Mouse (Mus musculus) frontal cortex, postnatal 14 days (tissue): Measurements from ENCODE around the gene Nle1.

ENCODE experiments used
- DNase-seq, 2 experiments: peaks; one replicate each; pipeline ENCODE4 v3.0.0; 2022; ENCODE audit warnings: low spot score in 2 of 2

Nle1 gene

DNA sequence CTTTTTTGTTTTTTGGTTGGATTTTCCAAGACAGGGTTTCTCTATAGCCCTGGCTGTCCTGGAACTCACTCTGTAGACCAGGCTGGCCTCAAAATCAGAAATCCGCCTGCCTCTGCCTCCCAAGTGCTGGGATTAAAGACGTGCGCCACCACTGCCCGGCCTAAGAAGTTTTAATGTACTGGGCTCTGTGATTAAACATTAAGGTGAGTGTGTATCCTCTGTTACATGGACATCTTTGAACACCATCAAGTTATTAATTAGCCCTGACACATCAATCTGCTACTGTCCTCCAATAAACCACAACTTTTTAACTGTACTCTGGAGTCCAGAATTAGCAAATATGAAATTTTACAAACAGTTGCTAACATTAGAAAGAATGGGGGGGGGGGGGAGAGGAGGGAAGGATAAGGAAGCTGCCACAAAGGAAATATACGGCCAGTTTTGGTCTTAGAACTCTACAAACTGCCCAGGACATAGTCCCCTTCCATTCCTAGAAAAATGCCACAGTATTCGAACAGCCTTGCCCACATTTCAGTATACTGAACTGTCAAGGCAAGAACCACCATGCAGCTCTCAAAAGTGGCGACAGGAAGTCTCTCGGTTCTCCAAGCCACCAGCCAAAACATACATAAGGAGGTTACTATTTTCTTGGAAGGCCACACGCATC lies 38.6 kb downstream of the Nle1 start:
- no peak for DNase-seq

GRCm38 (mm10) chr11:82867956-82868355 lies 40.3 kb downstream of the Nle1 start:
- no peak for DNase-seq

DNA sequence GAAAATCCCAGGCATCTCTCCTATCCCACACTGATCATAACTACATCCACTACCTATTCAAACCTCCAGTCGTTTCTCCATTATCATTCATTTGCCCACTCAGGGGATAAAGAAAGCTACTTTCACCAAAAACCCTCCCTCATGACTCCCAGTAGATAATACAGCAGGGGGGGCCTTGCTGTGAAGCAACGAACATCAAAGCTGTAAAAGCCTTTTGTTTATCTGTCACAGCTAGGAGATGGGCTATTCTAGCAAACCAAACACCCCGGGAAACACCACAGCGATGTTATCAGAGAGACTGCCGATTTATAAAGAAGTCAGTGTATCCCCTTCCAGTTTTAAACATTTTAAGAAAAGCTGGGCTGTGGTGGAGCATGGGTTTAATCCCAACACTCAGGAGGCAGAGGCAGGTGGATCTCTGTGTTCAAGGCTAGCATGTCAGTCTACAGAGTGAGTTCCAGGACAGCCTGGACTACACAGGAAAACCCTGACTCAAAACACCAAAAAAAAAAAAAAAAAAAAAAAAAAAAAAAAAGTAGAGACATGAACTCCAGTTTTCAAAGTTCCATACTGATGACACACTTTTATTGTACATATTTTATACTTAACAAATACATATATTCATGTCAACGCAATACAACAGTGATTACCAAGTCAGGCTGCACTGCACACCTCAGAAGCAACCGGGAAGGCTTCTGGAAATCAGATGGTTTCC lies 41.2 kb downstream of the Nle1 start:
- DNase-seq, result no peak

DNA sequence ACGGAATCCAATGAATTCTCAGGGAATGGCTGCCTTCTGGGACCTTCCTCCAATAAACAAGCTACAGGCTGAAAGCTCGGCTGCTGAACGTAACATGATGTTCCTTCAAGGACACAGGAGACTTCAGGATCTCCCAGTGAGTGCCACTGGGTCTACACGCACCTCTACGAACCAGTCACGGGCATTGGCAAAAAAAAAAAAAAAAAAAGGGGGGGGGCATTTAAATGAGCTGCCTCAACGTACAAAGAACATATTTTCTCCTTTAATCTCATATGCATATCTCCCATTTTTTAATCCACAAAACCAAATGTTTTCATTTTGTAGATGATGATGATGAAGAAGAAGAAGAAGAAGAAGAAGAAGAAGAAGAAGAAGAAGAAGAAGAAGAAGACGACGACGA lies 42.3 kb downstream of the Nle1 start:
- no peak for DNase-seq

DNA sequence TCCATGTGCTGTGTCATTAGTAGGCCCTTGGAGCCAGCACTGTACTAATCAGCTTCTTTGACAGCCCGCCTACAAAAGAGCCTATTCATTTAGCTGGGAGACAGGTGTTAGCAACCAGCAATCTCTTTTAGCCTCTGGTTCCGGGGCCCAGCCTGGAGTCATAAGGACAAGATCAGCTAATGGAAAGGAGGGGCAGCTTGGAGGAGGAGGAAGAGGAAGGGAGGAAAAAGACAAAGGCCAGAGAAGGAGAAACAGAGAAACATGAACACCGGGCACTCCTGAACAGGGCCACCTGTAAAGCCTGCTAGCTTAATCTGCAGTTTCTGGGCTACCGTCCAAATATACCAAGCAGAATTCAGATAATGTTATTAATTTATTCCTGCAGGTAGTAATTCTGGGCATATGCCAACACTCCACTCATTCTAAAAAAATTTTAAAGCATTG lies 44.7 kb downstream of the Nle1 start:
- DNase-seq, result no peak

GRCm38 (mm10) chr11:82863059-82863458 lies 45.2 kb downstream of the Nle1 start:
- no peak for DNase-seq

DNA sequence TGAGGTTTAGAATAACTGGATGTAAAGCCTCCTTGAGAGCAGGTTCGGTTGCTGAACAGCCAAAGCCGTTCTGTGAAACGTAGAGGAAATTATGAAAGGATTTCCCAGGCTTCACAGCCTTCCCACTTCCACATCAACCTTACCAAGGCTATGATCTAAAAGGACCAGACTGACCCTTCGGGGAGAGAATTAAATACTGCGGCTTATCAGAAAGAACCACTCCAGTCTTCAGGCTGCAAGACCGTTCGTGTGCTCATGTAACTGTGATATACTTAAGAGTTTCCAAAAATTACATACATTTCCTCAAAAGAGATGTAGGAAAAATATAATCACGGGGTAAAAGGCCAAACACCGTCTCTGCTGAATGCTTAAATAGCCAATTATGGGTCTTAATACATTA lies 45.6 kb downstream of the Nle1 start:
- DNase-seq, result no peak

DNA sequence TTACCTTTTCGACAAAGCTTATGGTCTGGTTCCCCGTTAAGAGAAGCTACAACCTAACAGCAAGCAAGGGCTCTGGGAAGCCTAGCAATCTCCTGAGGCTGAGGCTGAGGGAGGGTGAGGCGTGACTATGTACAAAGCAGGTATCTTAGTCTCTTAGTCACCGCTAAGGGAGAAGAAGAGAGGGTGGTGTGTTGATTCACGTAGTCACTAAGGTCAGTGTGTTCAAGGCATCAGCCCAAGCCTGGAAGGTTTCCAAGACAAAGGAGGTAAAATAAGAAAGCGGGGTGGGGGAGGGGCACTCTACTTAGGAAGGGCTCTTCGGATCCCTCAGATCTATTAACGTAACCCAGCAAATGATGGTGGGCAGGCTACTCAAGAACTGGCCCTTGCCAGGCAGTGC lies 46.7 kb downstream of the Nle1 start:
- no peak for DNase-seq

GRCm38 (mm10) chr11:82860759-82861158 lies 47.5 kb downstream of the Nle1 start:
- no peak for DNase-seq

DNA sequence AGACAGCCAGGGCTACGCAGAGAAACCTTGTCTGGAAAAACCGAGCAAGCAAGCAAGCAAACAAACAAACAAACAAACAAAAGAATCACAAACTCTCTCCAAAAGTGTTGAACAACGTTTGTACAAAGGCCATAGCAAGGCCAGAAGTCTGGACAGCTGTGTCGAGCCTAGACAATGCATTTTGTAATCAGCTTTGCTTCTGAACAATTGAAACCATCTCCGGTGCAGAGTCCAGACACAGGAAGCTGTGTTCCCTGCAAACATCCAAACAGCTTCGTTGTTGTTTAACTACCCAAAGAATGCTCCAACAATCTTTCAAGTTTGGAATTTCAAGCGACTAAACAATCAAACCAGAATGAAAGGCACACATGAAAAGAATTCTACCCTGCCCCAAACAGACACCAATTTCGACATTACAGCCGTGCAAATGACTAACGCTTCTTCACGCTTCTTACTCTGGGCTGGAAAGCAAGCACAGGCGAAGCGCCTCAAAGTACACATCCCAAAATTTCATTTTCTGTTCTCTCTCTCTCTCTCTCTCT lies 50.8 kb downstream of the Nle1 start:
- DNase-seq, result no peak

- no peak for DNase-seq
Observed at GRCm38 (mm10) chr11:82856032-82856431, 52.2 kb downstream of the Nle1 start.

DNA sequence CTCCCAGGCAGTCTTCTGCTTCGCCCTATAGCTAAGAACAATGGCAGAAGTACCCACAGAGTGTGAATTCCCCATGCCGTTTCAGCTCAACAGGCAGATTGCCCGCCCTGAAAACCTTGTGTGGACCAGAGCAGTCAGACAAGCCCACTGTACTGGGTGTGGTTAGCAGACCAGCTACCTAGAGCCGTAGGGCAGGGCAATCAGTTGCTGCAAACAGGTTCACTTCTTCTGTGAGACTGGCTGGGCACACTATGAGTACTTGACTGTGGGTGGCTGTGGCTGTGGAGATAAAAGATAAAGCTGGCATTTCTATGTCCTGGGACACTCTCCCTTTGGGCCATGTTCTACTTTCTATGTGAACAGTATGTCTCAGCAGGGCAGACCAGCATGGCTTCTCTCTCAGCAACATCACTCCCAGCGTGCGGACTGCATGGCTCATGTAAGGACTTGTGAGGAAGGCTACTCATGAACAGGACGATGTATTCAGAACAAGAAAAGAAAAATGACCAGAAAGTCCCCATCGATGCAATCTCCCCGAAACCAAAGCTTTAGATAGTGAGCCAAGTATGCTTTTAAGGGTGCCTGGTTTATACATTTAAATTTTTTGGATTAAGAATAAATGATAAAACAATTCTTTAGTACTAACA lies 52.8 kb downstream of the Nle1 start:
- no peak for DNase-seq

GRCm38 (mm10) chr11:82854111-82854510 lies 54.1 kb downstream of the Nle1 start:
- DNase-seq, result no peak

GRCm38 (mm10) chr11:82852958-82853357 lies 55.3 kb downstream of the Nle1 start:
- no peak for DNase-seq

GRCm38 (mm10) chr11:82852540-82852939 lies 55.7 kb downstream of the Nle1 start:
- no peak for DNase-seq

GRCm38 (mm10) chr11:82852115-82852514 lies 56.1 kb downstream of the Nle1 start:
- no peak for DNase-seq
